Mouse (Mus musculus): ENCODE measurements around the gene Tpx2.

DNA sequence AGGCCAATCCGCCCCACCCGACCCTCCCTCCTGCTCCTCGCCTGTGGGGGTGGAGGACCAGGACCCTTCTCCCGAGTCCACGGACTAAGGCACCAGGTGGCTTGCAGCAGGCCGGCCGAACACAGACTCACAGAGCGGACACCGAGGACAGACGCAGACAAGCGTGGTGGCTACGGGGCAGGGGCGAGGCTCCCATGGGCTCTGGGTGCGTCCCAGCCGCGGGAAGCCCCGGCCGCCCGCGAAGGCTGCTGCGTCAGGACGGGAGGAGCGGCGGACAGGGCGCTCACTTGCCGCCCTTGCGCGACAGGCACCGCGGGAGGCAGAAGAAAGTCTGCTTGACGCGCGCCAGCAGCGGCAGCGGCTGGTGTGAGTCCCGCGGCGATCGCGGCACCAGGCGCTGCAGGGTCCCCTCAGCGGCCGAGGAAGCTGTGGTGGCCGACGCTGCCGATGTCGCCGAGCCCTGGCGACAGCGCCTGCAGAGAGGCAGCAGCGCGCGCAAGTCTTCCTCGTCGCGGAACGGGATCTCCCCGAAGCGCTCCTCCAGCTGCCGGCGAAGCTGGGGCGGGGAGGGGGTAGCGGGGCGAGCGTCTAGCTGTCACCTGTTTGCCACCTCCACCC, 95.2 kb downstream of the Tpx2 start:
- TF ChIP-seq POLR2A (IDR thresholded peaks at IDR 0.05; ENCODE audit: low read depth, low read length) (no peak), CTCF (conservative IDR thresholded peaks at IDR 0.05; ENCODE audit: insufficient read depth, insufficient read length, low read depth, low read length) (no peak)

Data from kidney, adult 2 months (tissue).